Mouse (Mus musculus): ENCODE measurements around the gene 2810004N23Rik. TPM values are rescaled to one million over a fixed set of nuclear protein-coding genes. Genes with fewer than 3 reads are reported as not detected.

2810004N23Rik gene
- 10 to 100 TPM; 21.3 to 21.9 TPM for total RNA-seq (2021)

DNA sequence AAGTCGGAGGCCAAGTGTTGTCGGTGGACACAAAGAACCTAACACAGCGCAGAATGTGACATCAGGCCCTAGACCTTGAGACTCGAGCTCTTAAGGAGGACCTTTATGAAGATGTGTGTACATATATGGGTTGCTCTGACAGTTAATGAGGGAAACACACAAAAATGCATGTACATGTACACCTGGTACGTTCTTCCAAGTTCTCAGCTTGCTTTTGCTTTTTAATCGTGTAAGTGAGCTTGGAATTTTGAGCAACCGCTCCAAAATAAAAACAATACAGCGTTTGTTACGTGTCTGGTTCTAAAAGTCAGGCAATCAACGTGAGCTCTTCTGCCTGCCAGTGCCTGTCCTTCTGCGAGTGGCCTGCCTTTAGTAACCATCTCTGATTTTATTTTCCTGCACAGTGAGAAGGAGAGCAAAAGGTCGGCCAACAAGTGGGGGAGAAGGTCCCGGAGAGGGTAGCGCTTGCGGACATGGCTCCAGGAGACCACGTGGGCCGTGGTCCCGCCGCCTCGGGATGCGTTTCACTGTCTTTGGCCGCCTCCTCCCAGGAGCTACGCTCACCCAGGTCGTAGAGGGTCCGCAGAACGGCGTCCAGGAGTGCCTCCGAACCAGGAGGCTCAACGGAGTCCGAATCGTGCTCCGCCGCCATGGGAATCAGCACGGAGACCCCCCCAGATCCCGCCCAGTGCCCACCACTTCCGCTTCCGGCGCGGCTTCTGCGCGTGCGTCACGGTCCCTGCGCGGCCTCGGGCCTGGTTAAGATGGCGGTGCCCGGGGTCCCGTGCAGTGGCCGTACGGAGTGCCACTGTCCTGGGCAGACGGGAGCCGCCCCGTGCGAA is at the start of gene 2810004N23Rik, which contains the start of gene Gnpat:
2810004N23Rik (minus strand) TSS at position 800 of the 842 bp plus-strand sequence.
Gnpat (plus strand) TSS at position 713 of the 842 bp plus-strand sequence.
- intact Hi-C loops (cut with DNase I) = no loop called here
- DNase-seq (ENCODE audit: extremely low spot score in 1 of 2, low spot score in 2 of 2) = peak; percentile 90 to 95

DNA sequence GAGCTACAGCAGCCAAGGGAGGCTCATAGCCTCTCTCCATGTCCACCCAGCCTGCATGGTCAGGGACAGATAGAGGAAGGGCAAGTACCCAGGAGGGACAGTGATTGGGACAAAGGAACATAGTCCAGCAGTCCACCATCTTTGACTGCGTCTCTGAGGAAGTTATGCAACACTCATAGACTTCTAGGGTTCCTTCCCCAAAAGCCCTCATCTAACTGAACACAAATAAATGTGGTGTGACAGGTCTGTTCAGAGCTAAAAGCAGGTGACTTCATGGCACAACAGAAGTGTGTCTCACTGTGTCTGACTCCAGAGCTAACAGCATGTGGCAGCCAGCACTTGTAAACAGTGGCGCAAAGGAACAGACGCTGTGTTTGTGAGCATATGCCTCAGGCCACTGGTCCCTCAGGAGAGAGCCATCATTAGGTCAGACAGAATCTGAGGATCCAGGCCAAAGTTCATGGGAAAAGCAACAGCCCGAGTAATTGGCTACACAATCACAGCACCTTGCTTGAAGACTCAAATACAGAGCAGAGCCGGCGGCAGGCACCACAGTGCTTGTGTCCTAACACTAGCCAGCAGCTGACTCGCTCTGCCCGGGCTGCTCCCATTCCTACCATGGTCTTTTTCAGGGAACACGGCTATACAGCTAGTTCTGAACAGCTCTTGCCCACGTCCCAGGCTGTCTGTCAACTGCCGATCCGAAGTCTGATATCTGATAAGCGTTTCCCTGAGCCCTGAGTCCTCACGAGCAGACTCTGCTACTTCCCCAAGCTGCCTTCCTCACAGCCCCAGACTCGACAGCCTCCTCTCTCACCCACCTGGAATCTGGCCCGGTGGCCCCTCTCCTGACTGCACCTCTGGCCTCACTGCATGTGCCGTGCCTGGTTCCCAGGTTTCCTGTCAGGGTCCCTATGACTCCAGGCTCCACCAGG is 49.3 kb upstream of the 2810004N23Rik start:
- DNase-seq (ENCODE audit: extremely low spot score in 1 of 2, low spot score in 2 of 2) = no peak
- intact Hi-C loops (cut with DNase I) = no loop called here

DNA sequence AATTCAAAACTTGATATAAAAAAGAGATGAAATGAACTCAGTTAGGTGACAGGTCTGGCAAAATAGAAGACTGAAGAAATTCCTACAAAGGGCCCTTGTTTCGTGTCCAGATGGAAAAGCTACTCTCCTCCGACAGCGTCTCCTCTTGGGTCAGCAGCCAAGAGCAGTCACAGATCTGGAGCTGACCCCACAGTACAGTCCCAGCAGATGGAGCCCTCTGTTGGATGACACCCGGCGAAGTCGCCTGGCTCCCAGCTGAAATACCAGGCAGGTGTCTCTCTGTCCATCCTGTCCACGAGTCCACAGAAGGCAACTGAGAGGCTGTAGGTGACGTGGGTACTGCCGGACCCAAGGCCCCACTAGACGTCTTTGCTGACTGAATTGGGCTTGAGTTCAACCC is 47.4 kb upstream of the 2810004N23Rik start:
- intact Hi-C loops (cut with DNase I) = no loop called here

DNA sequence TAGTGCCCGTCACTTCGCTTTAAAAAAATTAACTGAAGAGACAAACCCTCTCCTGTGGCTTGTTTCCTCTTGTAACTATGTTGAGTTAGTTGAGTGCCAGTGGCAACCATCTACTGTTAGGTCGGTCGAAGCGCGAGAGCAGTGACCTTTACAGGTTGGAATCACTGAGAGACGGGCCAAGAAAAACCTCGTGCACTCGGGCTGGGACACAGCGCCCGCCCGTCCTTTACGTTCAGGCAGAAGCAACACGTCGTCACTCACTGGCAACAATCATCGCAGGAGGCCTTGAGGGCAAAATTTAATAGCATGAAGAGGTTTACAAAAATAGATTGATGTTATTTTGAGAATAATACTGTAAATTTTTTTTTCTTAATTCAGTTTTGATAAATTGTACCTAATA is 47.0 kb upstream of the 2810004N23Rik start:
- intact Hi-C loops (cut with DNase I) = no loop called here
- DNase-seq (ENCODE audit: extremely low spot score in 1 of 2, low spot score in 2 of 2) = no peak

More for the DNA sequence above, 47.4 kb upstream of the 2810004N23Rik start:
- DNase-seq (ENCODE audit: extremely low spot score in 1 of 2, low spot score in 2 of 2) = no peak

DNA sequence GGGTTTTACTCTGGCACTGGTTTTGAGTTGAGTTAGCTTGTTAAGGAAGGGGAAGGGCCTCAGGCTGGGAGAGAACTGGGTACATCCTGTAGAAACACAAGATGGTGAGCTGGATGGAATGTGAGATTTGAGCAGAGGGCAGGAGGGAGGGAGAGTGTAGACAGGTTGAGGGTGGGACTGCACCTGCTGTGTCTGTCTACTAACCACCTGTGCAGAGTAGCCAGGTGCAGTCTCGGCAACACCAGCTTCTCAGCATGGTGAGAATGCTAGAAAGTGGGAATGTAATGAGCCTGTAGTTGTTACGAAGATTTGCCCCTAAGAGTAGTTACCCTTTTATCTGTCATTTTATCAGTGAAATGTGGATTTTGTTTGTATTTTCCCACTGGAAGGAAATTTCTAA is 42.6 kb upstream of the 2810004N23Rik start:
- DNase-seq (ENCODE audit: extremely low spot score in 1 of 2, low spot score in 2 of 2) = no peak
- intact Hi-C loops (cut with DNase I) = no loop called here

DNA sequence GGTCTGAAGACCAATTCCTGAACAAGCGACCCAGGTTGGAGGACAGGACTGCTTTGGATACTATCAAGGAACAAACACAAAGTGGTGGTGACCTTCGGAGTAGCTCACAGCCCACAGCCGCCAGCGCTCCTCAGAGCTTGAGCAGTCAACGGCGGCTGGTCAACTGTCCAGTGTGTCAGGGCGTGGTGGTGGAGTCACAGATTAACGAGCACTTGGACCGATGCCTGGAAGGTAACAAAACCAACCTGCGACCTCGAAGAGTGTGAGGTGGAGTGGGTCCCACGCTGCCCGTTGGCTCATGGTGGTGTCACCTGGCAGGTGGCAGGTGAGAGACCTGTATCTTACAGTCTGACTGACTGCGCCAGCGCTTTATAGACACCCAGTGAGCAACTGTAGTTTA is 40.3 kb upstream of the 2810004N23Rik start:
- intact Hi-C loops (cut with DNase I) = no loop called here

DNA sequence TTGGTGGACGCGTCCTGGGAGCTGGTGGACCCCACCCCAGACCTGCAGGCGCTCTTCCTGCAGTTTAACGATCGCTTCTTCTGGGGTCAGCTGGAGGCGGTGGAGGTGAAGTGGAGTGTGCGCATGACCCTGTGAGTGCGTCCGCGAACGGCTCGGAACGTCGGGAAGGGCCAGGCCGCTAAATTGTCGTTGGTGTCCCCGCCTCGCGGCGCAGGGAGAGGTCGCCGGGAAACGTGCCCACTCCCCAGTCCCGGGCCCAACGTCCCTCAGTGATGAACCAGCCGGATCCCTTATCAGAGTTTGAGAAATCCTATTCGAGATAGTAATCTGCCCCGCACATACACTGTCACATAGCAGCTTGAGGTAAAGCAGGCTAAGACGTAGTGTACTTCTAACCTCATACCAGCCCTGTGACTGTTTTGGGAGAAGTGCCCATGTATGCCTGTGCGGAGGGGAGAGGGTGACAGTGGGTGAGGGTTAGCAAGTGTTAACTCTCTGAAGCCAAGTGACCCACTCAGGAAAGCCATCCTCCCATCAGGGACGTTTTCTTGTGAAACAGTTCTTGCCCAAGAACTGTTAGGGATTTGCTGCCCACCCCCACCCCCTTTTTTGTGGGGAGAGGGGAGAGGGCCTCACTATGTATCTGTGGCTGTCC is 35.5 kb upstream of the 2810004N23Rik start:
- no peak for DNase-seq (ENCODE audit: extremely low spot score in 1 of 2, low spot score in 2 of 2)
- intact Hi-C loops (cut with DNase I) = loop anchor here (5.0 kb wide), 2 partner anchors 49 to 114 kb away; partner anchors contain the start of genes Egln1 and Tsnax

More for the DNA sequence above, 40.3 kb upstream of the 2810004N23Rik start:
- no peak for DNase-seq (ENCODE audit: extremely low spot score in 1 of 2, low spot score in 2 of 2)

DNA sequence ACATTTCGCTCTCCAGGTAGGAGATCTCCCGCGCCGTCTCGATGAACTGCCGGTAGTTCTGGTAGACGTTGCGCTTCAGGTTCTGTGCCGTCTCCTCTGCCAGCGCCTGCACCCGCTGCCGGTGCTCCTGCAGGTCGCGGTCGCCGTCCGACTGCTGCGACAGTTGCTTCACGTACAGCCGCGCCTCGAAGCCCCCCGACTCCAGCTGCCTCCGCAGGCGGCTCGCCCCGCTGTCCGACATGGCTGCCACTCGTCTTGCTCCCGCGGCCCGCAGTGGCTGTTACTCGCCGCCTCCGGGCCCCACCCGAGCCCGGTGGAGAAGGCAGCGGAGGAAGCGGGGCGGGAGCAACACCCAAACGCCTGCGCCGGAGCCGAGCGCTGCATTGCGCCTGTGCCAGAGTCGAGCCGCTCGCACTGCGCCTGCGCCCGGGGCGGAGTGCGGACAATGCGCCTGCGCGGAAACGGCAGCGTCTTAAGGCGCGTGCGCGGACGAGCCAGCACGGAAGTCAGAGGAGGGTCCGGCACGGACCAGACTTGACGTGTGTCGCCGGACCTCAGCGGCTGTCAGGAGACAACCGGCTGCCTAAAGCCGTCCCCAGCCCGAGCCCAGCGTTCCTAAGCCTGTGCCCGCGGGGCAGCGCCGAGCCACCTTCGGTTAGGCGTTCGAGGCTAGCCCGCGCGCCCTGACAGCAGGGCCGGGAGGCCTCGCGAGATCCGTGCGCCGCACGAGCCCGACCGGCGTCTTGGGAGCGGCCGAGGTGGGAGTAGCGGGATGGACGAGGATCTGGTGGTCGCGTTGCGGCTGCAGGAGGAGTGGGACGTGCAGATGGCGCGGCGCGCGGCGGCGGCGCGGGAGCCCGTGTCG is 34.7 kb upstream of the 2810004N23Rik start, which contains the start of the genes Exoc8 and Sprtn:
Exoc8 (minus strand) TSS at position 320 of the 865 bp plus-strand sequence.
Sprtn (plus strand) TSS at position 501 of the 865 bp plus-strand sequence.
- DNase-seq (ENCODE audit: extremely low spot score in 1 of 2, low spot score in 2 of 2) = peak; percentile 96 to 97
- intact Hi-C loops (cut with DNase I) = loop anchor here (5.0 kb wide), 2 partner anchors 50 to 115 kb away; partner anchors contain the start of genes Egln1 and Tsnax

DNA sequence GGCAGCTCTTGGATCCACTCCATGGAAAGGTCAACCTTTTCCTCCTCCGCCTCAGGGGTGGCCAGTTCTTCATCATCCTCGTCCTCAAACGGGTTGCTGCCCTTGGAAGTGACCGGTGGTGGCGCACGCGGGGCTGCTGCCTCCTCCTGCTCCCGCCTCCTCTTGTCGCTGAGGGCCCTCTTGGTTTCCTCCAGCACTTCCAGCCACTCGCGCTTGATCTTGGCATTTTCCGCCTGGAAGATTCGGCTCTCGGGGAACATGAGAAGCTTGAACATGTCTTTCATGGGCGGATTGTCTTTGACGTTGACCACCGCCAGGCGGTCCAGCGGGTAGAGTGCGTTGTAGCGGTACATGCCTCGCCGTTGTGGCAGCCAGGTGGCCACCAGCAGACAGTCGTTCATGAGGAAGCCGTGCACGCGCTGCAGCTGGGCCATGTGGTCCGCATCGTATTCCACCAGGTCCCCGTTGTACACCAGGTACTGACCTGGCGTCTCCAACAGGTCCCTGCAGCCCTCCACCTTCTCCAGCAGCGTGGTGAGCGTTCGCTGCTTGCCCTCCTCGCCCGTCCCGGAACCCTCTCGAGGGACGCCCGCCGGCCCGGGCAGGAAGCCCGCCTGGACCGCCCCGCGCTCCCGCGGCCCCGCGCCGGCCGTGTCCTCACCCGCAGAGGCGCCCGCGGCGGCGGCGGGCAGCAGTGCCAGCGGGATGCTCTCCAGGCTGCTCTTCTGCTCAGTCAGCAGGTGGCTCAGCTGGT is 33.9 kb upstream of the 2810004N23Rik start:
- intact Hi-C loops (cut with DNase I) = loop anchor here (5.0 kb wide), 2 partner anchors 50 to 115 kb away; partner anchors contain the start of genes Egln1 and Tsnax
- peak; percentile 60 to 90 for DNase-seq (ENCODE audit: extremely low spot score in 1 of 2, low spot score in 2 of 2)

DNA sequence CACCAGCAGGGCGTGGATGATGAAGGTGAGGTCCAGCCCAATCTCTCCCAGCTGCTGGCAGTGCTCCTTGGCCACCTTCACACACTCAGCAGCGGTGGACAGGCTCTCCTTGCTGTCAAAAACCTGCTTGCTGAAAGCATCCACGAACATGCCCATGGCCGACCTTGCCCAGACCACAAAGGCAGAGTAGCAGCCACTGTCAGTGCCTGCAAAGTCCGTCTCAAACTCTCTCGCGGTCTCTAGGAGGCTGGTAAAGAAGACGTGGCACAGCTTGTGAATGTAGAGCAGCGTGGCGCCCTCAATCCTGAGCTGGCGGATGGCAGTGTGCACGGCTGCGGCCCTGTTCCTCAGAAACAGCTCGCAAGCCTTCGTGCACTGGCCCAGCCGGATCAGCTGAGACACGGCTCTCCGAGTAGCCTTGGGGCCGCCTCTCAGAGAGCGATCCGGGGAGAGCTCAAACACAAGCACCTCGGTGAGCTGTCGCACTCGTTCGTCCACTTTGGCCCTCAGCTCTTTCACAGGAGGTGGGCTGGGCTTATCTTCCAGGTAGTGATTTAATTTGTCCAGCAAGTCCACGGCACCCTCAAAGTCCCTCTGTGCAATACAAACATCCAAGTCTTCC is 33.2 kb upstream of the 2810004N23Rik start:
- intact Hi-C loops (cut with DNase I) = loop anchor here (5.0 kb wide), 2 partner anchors 51 to 116 kb away; partner anchors contain the start of genes Egln1 and Tsnax
- DNase-seq (ENCODE audit: extremely low spot score in 1 of 2, low spot score in 2 of 2) = peak in 1 of 2 experiments; percentile 37

DNA sequence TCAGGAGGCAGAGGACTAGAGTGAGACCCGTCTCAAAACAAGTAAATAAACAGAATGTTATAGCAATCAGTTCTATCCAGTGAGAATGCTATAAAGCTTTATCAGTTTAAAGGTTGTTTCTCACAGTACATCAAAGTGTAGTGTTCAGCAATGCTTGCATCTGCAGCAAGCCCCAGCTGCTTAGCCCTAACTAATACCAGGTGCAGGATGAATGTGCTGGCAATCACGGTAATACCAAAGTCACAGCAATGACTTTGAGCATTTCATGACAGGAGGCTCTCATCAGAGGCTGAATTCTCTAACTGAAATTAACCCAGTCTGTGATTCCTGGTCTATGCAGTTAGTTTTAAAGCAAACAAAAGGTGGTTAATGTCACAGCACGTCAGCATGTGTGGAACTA is 29.7 kb upstream of the 2810004N23Rik start:
- no peak for DNase-seq (ENCODE audit: extremely low spot score in 1 of 2, low spot score in 2 of 2)
- intact Hi-C loops (cut with DNase I) = no loop called here

DNA sequence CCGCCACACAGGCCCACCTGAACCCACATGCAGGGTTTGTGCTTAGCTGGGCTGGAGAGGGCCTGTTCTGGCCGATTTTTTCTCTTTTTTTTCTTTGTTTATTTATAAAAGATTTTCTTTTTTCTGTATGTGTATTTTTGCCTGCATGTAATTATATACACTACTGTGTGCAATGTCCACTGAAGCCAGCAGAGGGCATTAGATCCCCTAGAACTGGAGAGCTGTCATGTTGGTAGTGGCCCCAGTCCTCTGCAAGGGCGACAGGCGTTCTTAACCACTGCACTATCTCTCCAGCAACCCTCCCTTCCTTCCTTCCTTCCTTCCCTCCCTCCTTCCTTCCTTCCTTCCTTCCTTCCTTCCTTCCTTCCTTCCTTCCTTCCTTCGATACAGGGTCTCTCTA is 25.5 kb upstream of the 2810004N23Rik start:
- intact Hi-C loops (cut with DNase I) = no loop called here
- DNase-seq (ENCODE audit: extremely low spot score in 1 of 2, low spot score in 2 of 2) = no peak

DNA sequence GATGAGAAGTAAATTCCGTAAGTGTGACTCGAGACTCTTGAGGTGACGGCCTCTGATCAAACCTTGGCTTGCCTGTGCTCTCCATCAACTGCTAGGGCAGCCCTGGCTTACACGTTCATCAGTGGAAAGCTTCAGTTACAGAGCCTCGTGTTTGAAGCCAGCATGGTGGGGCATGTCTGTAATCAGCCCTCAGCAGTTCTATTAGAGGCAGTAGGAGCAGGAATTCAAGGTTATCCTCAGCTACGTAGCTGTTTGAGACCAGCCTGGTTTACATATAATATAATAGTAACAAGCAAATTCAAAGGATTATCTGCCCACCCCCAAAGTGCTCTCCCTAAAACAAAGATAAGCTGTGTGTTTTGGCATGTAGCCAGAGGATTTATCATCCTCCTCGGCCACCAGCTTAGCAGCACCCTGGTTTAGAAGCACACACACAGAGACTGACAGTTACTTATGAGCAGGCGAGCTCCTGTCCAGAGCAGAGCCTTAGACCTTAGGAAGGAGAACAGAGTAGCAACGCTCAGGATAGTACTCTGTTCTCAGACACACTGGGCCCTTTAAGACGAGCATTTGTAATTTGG is 16.1 kb upstream of the 2810004N23Rik start:
- no peak for DNase-seq (ENCODE audit: extremely low spot score in 1 of 2, low spot score in 2 of 2)
- intact Hi-C loops (cut with DNase I) = no loop called here

DNA sequence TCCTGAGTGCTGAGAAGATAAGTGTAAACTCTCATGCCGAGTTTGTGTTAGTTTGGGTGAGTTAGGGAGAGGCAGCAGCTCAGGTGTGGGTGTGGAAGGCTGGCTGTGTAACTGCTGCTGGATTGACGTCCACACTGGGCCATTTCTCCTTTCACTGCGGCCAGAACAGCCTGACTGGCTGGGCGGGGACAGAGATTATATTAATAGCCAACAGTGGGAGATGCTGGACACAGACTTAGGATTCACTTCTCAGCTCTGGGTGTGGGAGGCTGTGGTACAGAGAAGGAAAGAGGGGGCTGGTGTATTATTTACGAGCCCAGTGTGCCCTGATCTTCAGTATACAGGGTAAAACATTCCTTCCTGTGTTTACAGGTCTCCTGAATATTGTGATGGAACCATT is 15.2 kb upstream of the 2810004N23Rik start:
- no peak for DNase-seq (ENCODE audit: extremely low spot score in 1 of 2, low spot score in 2 of 2)
- intact Hi-C loops (cut with DNase I) = no loop called here

DNA sequence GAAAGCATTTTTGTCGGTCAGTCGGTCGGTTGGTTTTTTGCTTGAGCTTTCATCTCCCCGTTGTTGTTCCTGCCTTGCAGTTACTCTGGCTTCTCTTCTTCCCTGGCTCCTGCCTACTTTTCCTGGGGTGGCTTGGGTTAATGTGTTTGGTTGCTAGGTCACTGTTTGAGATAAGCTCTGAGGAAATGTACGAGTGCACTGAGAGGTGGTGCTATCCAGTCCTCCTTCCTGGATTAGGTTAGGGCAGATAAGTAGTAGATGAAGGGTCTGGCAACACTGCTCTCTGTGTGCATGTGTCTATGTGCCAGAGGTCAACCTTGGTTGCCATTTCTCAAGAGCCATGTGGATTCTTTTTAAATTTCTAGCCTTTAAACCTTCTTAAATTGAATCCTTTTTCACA is 9.8 kb upstream of the 2810004N23Rik start:
- intact Hi-C loops (cut with DNase I) = no loop called here
- DNase-seq (ENCODE audit: extremely low spot score in 1 of 2, low spot score in 2 of 2) = no peak

DNA sequence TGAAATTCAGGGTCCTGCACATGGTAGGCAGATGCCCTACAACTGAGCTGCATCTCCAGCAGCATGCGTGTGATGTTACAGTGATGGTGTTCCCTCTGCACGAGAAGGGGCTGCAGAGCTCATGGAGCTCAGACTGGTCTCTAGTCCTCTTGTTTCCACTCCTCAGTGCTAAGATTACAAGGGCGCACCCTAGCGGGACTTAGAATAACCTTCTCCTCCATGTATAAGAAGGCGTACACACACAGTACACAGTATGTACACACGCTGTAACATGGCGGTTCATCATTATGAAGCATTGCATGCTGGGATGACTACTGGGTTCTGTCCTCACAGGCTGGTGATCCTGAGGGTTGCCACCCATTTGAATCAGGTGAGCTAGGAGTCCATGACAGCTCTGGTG is 9.2 kb upstream of the 2810004N23Rik start:
- intact Hi-C loops (cut with DNase I) = no loop called here
- DNase-seq (ENCODE audit: extremely low spot score in 1 of 2, low spot score in 2 of 2) = no peak

Measured in left cerebral cortex, postnatal 10 days (tissue).